Mouse (Mus musculus) brain, embryonic 18.5 days (tissue): Measurements from ENCODE around the gene Cdh18.
"Not testable (repeated sequence)": the region's sequence is repeated elsewhere in the genome, so short reads cannot be mapped to it uniquely, and the experiment has no call there.

ENCODE experiments used
- DNase-seq: peaks from one replicate; pipeline ENCODE4 v3.0.0-alpha.2; 2012; ENCODE audit warnings: low read depth, low spot score

Cdh18 gene

DNA sequence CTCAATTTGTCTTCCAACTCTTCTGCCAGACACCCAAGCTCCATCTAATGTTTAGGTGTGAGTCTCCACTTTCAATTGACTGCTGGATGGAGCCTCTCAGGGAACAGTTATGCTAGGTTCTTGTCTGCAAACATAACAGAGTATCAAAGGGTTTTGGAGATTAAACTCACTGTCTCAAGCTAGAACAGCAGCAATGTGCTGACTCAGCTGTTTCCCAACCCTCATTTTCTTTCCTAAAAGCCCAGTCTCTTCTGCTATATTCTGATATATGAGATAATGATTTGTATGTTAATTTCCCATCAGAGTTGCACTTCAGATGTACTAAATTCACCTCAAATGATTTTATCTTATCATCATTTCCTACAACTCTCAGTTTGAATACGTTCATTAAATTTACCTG, 398.4 kb downstream of the Cdh18 start:
- no peak for DNase-seq

DNA sequence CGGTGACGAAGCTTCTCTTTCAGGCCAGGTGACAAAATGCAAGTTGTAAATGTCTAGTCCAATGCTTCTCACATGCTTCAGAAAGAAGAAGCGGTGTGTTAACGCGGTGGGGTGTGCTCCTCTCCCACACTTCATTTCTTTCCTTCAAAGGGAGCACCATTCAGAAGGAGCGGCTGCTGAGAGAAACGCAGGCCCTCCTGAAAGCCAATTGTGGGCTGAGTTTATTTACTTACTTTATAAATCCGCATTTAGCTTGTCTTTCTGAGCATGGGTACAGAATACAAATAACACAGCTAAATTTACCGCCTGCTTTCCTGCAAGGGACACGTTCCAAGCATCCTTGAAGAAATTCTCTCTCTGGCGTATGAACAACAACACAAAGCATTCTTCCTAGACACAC, 420.6 kb downstream of the Cdh18 start:
- DNase-seq, result peak; percentile 18

DNA sequence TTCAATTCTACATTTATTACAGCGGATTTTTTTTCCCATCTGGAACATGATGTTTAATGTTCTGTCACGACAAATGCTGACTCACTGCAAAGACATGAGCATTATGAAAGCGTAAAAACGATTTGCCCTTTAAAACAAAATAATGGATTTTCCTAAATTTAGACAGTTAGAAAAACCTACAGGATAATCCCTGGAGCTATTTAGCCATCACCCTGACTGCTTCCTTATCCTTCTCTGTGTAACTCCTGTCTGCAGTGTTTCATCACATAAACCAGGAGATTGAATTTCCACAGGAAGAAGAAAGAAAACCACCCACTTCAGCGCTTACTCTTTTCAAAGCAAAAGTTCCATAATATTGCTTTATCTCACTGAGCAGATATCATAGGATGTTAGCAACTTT, 431.3 kb downstream of the Cdh18 start:
- DNase-seq, result no peak

DNA sequence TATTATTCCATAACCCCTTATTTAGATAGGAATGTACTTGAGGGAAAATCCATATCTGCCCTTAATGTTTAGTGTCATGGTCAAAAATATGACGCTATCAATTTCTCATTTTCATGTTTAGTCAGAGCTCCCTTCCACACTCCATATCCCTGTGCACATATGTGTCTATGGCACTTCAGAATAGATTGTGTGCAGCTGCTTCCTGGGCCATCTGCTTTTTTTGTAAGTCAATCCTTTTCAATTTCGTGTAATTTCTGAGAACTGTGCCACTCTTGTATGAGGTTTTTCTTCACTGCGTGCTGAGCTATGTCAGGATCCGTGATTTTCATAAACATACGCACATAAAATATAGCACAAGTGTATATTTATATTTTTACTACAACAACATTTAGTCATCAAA, 435.8 kb downstream of the Cdh18 start:
- DNase-seq, result peak; percentile 16

DNA sequence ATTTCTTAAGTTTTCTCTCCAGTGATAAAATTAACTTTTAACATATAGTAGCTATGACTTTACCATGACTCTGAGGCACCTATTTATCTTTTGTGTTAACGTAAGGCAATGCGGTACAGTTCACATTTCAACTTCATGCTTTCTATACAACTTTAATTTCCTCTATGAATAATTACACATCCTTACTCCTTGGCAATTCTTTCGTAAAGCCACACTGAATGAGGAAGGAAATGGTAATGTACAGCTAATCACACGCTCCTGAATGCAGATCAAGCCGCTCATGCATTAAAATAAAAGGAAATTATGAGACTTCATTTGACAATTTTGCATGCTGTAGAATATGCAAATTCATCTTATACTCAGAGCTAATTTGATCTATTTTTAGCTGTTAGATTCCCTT, 467.9 kb downstream of the Cdh18 start:
- DNase-seq, result no peak

DNA sequence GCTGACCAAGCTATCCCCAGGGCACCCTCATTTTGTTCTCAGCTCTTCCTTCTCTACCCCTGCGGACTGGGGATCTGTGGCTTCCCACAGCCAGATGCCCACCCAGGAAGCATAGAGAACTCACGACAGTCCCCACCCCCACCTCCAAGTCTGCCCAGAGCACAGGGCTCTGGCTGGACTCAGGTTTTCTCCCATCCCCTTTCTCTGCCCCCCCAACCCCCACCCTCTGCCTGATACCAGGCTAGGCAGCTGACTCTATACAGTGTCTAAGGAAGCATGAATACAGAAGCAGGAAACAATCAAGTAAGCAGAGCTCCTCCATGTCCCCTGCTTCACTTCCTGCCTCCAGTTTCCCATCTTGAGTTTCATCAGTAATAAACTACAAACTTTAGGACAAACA, 472.3 kb downstream of the Cdh18 start:
- DNase-seq, result no peak

DNA sequence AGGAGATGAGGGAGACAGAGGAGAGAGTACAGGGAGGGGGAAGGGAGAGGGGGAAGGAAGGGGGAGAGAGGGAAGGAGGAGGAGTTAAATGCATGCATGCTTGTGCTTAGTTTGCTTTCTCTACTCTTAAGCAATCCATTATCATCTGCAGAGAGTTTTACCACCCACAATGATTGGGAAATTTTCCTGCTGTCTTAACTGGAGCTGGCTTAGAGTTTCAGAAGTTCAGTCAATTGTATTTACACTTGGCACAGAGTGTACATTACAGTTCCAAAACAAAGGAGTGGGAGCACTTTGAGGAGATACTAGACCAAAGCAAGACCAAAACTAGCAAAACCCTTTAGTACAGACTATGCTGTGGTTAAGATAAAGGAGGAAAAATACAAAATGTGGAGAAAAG, 473.8 kb downstream of the Cdh18 start:
- DNase-seq, result no peak

DNA sequence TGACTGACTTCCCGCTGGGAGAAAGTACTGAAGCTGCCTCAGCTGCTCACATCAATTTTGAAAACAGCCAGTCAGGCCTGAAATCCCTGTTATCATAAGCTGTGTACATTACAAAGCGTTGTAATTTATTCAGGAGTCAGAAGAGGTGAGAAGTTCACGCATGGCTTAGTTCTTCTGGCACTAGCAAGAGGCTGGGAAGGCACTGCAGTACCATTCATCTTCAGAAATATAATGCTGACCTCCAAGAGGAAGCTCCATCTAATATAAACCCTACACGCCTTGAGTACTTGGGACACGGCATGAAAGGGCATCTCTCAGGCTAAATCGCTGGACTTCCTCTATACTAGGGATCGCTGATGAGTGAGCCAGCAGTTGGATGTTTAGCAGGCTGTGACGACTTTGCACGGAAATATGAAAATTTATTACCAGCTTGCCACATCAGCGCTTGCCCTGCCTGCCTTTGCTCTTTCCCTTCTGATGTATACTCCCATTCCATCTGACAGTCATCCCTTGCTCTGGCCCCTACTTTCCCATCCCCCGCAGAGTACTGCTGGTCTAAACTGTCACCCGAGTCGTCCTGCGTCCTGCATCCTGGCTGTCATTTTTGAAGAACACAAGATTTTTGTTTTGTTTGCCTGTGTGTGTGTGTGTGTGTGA, 486.9 kb downstream of the Cdh18 start:
- no peak for DNase-seq

DNA sequence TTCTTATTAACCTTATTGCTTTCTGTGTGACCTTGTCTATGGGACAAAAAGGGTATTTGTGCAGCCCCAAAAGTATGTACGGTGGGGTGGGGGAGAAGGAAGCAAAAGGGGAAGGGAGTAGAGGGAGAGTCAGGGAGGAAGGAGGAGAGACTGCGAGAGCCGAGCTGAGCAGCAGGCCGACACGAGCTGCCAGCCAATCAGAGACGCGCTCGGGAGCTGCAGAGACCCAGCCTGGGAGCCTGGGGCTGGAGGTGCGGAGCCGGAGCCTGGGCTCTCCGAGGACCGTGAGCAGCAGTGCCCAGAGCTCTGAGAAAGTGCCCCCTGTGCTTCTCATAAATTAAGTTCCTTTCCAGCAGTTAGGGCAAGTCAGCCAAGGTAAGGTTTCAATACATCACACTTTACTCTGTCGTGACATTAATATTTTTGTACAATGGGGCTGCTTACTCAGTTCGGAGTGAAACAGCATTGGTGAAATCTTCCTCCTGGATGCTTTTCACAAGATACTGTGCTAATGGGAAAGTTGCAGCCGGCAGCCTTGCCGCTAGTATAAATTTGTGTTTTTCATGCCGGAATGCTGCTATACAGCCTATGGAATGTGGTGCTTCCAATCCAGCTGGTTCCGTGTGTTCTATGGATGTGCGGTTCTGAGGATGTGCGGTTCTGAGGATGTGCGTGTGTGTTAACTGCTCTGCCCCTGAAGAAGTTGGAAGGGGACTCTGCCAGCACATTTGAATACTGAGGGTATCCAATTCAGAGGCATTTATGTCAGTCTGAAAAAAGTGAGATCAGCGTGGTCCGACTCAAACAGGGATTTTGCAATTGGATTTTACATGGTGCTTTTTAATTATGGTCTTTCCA, 487.6 kb downstream of the Cdh18 start:
- DNase-seq, result peak; percentile 67

DNA sequence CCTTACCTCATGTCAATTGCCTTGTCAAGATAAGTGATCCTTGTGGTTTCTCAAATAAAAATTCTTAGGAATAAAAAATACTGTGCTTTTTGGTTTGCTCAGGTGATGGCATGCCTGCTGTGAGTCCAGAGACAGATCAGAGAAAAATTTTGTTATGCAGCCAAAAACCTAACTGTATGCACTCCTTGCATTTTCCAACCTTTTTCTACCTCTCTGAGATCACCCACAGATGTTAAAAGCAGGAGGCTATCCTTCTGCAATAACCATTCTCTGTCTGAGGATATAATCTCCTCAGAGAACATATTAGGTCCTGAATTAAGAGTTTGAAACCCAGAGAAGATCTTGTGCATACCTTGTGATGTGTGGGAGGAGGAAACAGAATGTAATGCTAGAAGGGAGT, 488.7 kb downstream of the Cdh18 start:
- DNase-seq, result no peak

DNA sequence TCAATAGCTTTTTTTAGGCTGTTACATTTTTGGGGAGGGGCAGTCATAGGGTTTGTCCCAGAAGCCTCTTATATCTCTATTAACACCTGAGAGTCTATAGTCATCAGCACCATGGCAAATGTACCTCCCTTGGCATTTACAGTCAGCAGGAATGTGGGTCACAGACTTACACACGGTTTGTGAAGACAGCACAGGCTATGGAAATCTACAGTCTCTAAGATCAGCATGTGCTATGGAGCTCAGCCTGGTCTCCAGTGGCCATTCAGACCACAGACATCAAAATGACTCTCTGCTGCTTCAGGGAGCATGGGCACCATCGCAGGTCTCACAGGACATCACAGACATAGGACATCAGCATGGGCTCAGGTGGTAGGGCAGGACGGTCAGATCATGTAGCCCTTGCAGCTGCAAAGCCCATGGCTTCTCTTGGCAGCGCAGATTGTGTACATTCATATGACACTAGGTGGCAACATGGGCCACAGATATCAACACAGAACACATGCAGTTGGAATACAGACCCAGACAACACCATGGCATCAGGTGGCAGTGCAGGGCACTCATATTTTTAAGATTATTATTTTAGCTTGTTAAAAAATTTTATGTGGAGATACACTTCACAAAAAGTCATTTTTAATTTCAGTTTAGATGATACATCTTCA, 497.4 kb downstream of the Cdh18 start:
- no peak for DNase-seq

DNA sequence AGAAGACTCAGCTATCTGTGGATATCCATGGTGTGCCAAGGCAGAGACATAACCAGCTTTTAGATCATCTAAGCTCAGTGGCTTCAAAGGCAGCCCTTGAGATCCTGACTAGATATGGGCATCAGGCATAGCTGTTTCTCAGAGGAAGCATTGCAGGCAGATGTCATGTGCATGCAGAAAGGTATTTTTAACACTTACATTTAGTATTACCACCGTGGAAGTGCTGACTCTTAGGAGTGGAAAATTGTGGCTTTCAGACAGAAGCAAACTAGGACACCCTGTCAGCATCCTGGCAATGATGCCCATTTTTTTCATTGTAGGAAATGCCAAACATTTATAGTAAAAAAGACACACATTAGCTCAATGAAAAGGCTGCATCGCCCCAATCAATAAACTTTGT, 503.2 kb downstream of the Cdh18 start:
- no peak for DNase-seq

DNA sequence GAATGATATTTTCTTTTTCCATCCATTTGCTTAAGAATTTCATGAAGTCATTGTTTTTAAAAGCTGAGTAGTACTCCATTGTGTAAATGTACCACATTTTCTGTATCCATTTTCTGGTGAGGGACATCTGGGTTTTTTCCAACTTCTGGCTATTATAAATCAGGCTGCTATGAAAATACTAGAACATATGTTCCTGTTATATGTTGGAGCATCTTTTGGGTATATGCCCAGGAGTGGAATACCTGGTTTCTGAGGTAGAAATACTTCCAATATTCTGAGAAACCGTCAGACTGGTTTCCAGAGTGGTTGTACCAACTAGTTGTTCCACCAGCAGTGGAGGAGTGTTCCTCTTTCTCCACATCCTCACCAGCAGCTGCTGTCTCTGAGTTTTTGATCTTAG, 536.5 kb downstream of the Cdh18 start:
- not testable (repeated sequence) for DNase-seq

DNA sequence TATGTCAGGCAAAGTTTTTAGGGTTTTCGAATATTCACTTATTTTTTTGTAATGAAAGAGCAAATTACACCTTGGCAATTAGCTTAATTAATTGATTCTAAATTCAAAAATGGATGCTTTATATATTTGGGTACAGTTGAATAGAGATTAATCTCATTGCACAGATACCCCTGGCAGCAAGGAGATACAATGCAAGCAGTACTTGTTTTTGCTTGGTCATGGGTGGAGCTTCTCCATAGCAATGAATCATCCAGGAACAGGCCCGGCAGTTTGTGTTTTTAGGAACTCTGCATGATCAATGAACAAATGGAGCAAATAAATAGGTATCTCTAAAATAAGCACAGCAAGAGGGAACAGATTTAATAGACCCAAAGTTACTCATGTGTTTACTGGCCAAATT, 538.7 kb downstream of the Cdh18 start:
- DNase-seq, result no peak

DNA sequence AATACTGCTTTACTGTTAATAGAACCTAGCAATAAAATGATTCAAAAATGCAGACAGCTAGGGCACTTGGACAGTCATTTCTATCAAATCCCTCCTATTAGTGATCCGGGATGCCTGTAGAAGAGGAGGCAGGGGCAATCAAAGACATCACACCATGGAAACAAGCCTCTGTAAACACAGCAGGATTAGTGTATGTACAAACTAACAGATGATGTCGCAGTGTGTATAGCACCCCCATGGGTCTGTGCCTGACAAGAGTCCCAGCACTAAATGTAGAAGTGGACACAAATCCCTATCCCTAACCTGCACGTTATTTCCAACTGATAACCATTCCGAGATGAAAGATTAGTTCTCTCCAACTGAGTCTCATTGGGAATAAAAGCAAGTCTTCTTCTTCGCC, 547.8 kb downstream of the Cdh18 start:
- no peak for DNase-seq

DNA sequence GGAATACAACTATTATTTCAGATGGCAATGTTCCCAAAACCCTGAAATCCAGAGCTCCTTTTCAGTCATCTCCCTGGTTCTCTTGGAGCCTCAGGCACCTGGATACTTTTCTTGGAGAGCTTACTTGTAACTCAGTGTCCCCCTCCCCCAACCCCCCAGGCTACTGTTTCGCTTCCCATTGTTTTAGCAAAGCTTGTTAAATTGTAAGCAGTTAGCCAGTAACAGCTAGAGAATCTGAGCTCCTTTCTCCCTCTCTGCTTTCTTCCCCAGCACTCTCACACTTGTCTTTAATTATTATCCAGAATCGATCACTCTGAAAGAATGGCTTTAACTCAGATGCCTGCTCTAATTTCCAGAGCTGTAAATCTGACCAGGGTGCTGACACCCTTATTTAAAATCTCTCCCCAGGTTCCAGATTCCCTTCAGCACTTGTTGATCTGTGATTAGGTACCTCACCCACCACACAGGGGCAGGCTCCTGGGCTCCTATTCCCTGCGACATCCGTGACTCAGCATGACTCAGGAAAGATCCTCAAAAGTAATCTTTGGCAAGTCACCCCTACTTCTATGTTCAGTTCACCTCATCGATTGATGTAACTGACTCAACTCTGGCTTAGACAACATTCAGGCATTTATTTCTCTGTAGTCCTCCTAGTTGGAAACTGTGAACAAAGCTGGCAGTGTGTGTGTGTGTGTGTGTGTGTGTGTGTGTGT, 556.0 kb downstream of the Cdh18 start:
- no peak for DNase-seq

DNA sequence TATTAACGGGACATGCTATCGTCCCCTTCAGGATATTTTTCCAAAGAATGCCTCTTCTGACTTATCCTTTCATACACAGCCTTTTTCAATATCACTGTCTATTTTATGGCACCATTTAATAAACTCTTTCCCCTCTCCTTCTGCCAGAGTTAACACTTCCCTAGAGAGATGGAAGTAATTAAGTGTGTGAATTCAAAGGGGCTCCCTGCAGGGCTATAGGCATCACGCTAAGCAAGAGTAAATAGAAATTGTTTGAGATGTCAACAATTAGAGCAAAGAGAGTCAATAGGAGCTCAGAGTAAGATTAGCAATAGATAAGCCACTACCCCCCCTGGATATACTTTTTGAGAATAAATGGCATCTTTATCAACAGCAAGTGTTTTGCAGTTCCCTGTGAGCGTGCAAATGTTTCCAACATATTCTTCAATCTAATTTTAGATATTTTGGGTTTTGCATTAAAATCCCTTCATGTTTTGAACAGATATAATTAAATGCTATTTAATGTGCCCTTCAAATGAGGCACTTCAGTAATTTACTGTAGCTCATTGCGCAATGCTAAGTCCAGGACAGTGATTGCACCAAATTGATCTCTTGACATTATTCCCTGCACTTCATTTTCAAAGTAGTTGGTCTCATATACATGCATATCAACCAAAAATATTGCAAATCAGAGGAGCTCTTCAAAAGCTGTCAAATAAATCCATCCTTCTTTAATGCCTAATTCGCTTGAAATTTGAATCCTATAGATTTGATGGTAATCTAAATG, 586.3 kb downstream of the Cdh18 start:
- no peak for DNase-seq

DNA sequence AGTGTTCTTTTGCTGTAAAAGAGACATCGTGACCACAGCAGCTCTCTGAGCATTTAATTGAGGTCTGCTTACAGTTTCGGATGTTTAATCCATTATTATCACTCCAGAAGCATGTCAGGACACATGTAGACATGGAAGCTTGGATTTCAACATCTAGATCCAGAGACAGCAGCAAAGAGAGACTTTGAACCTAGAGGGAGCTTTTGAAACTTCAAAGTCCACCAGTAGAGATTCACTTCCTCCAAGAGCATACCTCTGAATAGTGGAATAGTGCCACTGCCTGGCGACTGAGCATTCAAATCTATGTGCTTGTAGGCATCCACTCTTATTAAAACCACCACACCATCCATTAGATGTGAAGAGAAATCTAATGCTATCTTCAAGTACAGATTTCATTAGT, 588.1 kb downstream of the Cdh18 start:
- no peak for DNase-seq

DNA sequence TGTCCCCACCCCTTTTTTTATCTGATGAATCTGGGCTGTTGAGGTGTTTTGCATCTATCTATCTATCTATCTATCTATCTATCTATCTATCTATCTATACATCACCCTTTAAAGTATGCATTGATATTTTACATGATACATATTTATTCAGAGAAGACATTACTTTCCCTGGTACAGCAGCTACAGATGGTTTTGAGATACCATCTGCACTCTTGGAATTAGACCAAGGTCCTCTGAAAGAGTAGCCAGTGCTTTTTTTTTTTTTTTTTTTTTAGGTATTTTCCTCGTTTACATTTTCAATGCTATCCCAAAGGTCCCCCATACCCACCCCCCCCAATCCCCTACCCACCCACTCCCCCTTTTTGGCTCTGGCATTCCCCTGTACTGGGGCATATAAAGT, 594.1 kb downstream of the Cdh18 start:
- DNase-seq, result not testable (repeated sequence)

DNA sequence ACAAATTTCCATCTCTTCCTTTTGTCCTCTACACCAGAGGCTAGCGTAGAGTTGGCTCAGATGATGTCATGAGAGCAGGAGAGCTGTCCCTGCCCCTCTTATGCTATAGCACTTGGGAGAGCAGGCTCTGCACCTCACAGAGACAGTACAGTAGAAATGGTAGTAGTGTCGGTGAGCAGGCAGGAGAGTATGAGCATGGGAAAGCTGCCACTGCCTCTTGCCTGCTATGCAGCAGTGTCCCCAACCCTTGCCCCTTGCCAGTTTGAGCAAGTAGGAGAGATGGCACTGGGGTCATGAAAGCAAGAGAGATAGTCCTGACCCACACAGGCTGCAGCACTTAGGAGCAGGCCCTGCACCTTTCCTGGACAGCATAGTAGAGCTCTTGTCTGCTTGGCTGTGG, 607.1 kb downstream of the Cdh18 start:
- DNase-seq, result no peak

DNA sequence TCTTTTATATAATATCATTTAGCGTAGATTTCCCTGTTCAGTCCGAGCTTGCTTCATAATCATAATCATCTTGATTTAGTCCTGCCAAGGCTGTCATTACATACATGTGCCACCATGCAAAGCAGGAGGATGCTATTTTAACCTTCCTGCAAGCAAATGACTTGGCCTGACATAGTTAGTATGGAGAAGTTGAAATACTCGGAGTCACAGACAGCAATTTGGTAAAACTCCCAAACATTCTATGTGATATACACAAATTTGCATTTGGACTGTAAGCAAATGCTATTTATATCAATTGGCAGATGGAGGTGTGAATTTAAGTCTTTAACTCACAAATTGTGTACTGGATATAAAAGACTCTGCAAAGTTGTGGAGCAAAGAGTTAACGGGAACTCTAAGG, 616.0 kb downstream of the Cdh18 start:
- DNase-seq, result peak; percentile 40
